Mouse (Mus musculus) embryonic facial prominence, embryonic 12.5 days (tissue): ENCODE results near the gene Krt6a. TPM values are rescaled to one million over a fixed set of nuclear protein-coding genes. Genes with fewer than 3 reads are reported as not detected.

Experiments
- ATAC-seq: fragments of 200-750 bp; cut with Nextera tagmentation; 2 replicates; pipeline ENCODE4 v1.8.0; 2017; ENCODE audit not compliant: insufficient number of reproducible peaks, insufficient read depth, low FRiP score, low TSS enrichment
- H3K27ac ChIP-seq: fragments of 300-500 bp; sonication (generic); 2 replicates; pipeline ENCODE4 v1.5.1; 2016; ENCODE audit warnings: mild to moderate bottlenecking
- H3K27me3 ChIP-seq: fragments of 300-500 bp; sonication (generic); 2 replicates; pipeline ENCODE4 v1.6.1; 2016; ENCODE audit warnings: mild to moderate bottlenecking, moderate library complexity
- H3K36me3 ChIP-seq: fragments of 300-500 bp; sonication (generic); 2 replicates; pipeline ENCODE4 v1.6.1; 2016; ENCODE audit warnings: mild to moderate bottlenecking
- H3K4me1 ChIP-seq: fragments of 300-500 bp; sonication (generic); 2 replicates; pipeline ENCODE4 v1.6.1; 2016
- H3K4me2 ChIP-seq: fragments of 300-500 bp; sonication (generic); replicated peaks from 2 replicates; pipeline ENCODE4 v1.6.1; 2016; ENCODE audit warnings: mild to moderate bottlenecking, moderate library complexity
- H3K4me3 ChIP-seq: fragments of 300-500 bp; sonication (generic); 2 replicates; pipeline ENCODE4 v1.5.1; 2016; ENCODE audit warnings: mild to moderate bottlenecking
- H3K9ac ChIP-seq: fragments of 300-500 bp; sonication (generic); 2 replicates; pipeline ENCODE4 v1.6.1; 2016; ENCODE audit warnings: mild to moderate bottlenecking, moderate library complexity
- H3K9me3 ChIP-seq: fragments of 300-500 bp; sonication (generic); 2 replicates; pipeline ENCODE4 v1.6.1; 2016; ENCODE audit warnings: mild to moderate bottlenecking, moderate library complexity
- WGBS: fragments of 180-500 bp; shearing (Covaris S2); methylation state at CpG from one replicate; pipeline ENCODE4 v1.1.7; 2016; 5-methylcytosine and 5-hydroxymethylcytosine counted together
- polyA plus RNA-seq: library from polyadenylated mRNA; unstranded; fragments of >200 nt; fragmentation: Nextera tagmentation; extraction: Ambion mirVana; gene quantifications from 2 replicates; pipeline ENCODE4 v1.2.1, GENCODE M21; 2016

Krt6a gene
- 1.4 and 1.6 TPM in 2 replicates for polyA plus RNA-seq

DNA sequence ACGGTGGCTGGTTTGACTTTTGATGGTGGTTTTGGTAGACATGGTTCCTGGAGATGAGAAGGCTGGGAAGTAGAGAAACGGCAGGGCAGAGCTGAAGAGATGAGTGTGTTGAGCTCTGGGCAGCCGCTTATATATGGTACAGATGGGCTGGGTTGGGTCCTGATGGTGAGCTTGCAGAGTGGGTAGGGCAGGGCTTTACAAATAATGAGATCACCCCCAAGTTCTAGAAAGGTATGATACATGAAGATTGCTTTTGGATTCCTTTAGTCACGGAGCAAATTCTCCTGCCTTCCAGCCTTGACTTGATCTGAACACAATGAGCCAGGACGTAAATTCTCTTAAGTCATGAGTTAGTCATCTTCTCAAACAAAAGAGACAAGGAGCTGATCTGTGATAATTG is at the start of gene Krt6a:
Gene Krt6a, minus strand, starts transcription at position 101 of the 400 bp plus-strand sequence.
- Histone ChIP-seq H3K4me3 (no peak within 1 kb of the TSS), H3K27me3 (no peaks in the 10 kb centered on the region), H3K4me1 (no peaks in the 10 kb centered on the region), H3K9me3 (no peaks in the 10 kb centered on the region), H3K4me2 (no peak within 1 kb of the TSS), H3K9ac (no peak within 1 kb of the TSS), H3K36me3 (no peaks in the 10 kb centered on the region), H3K27ac (no peak within 1 kb of the TSS)
- ATAC-seq = no peak
- WGBS = 81% methylated on average over 5 of the region's 5 CpGs

DNA sequence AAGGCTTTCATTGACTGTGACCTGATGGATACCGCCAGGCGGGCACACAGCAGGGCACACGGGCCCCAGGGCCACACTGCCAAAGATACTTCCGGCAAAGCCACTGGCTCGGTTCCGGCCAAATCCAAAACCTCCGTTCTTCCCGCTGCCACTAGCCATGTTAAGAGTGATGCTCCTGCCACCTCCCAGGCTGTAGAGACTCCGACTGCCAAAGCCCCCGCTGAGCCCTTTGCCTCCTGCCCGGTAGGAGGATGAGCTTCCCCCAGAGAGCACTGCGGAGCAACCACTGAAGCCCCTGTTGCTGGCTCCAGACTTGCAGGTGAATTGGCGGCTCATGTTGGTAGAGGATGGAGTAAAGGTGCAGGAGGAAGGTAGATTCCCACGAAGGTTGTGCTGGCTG is 48.6 kb upstream of the Krt6a start, which contains the start of gene Krt71:
Gene Krt71, minus strand, starts transcription at position 399 of the 400 bp plus-strand sequence.
- no peak for ATAC-seq
- Histone ChIP-seq H3K4me2 (no peak within 1 kb of the TSS), H3K27ac (no peak within 1 kb of the TSS), H3K9me3 (no peaks in the 10 kb centered on the region), H3K36me3 (no peaks in the 10 kb centered on the region), H3K4me3 (no peak within 1 kb of the TSS), H3K4me1 (no peaks in the 10 kb centered on the region), H3K9ac (no peak within 1 kb of the TSS), H3K27me3 (peaks cover 3% of the 10 kb centered on the region; the same call in 1 of the 2 replicates)
- WGBS = 52% methylated on average over 14 of the region's 14 CpGs

DNA sequence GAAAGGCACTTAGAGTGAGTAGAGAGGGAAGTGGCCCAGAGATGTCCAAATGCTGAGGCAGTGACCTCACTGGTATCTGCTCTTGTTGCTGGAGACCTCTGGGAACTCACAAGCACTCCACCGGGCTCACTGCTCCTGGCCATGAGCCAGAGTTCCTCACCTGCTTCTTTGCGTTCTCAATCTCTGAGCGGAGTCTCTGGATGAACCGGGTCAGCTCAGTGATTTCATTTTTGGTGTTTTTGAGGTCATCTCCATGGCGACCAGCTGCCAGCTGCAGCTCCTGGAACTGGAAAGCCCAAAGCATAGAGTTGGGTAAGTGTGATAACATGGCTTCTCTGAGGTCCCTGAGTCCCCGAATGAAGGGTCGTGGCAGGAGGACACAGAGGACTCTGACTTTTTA is 43.7 kb upstream of the Krt6a start:
- Histone ChIP-seq H3K4me3 (no peak overlapping the region), H3K27ac (no peak overlapping the region), H3K36me3 (no peaks in the 10 kb centered on the region), H3K4me1 (no peaks in the 10 kb centered on the region), H3K9ac (no peak overlapping the region), H3K27me3 (peaks cover 3% of the 10 kb centered on the region; the same call in 1 of the 2 replicates), H3K9me3 (no peaks in the 10 kb centered on the region), H3K4me2 (no peak overlapping the region)
- ATAC-seq = no peak
- WGBS = 69% methylated on average over 7 of the region's 7 CpGs

DNA sequence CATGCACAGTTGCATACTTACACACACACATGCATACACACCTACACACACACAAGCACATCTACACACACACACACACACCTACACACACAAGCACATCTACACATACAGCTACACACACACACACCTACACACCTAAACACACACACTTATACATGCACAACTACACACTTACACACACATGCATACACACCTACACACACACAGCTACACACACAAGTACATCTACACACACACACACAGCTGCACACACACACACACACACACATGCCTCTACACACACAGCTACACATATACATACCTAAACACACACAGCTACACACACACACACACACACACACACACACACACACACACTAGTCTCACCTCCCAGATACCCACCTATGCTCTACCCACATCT is 36.5 kb upstream of the Krt6a start:
- Histone ChIP-seq H3K27me3 (0 out of 2 replicates have a peak, but pooled peaks cover 3% of the 10 kb centered on the region), H3K4me2 (no peak overlapping the region), H3K9ac (no peak overlapping the region), H3K4me1 (no peaks in the 10 kb centered on the region), H3K36me3 (no peaks in the 10 kb centered on the region), H3K27ac (no peak overlapping the region), H3K4me3 (no peak overlapping the region), H3K9me3 (no peaks in the 10 kb centered on the region)
- no peak for ATAC-seq

DNA sequence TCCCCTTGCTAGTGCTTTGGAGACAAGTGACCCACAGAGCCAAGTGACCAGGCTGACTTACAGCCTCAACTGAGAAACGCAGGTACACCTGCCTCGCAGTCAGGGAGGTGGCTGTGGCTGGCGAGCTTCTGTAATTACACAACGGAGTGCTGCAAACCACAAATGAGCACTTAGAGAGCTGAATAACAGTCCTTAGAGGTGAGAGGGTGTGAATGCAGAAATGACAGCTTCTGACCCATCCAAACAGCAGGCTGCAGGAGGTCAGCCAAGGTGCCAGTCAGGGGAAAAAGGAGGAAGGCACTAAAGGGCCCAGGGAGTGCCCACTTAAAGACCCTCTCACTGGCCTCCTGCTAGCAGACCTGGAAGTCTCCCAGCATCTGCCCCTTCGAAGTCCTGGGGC is 30.6 kb upstream of the Krt6a start:
- 0 out of 2 replicates have a peak, but pooled peaks cover 3% of the 10 kb centered on the region for H3K27me3 ChIP-seq
- H3K4me3 ChIP-seq = no peak overlapping the region
- no peak overlapping the region for H3K27ac ChIP-seq
- no peaks in the 10 kb centered on the region for H3K4me1 ChIP-seq
- H3K36me3 ChIP-seq = no peaks in the 10 kb centered on the region
- 67% methylated on average over 5 of the region's 5 CpGs for WGBS
- no peak overlapping the region for H3K9ac ChIP-seq
- no peak overlapping the region for H3K4me2 ChIP-seq
- H3K9me3 ChIP-seq = no peaks in the 10 kb centered on the region
- ATAC-seq = no peak

DNA sequence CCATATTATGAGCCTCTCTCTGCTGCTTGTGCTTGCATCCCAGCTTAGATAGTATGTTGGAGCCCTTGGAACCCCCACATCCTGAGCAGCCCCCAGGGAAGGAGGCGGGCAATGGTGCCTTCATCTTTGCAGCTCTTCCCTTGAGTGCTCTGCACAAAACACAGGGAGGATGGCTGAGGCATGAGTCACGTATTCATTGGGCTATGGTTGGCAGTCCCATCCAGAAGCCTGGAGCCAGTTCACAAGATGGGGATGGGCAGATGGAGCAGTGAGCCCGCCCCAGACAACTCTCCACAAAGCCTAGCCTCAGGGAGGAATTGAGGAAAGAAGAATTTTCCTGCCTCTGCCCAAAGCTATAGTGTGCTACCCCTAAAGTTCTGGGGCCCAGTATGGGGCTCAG is 21.7 kb upstream of the Krt6a start:
- no peak for ATAC-seq
- no peak overlapping the region for H3K27ac ChIP-seq

DNA sequence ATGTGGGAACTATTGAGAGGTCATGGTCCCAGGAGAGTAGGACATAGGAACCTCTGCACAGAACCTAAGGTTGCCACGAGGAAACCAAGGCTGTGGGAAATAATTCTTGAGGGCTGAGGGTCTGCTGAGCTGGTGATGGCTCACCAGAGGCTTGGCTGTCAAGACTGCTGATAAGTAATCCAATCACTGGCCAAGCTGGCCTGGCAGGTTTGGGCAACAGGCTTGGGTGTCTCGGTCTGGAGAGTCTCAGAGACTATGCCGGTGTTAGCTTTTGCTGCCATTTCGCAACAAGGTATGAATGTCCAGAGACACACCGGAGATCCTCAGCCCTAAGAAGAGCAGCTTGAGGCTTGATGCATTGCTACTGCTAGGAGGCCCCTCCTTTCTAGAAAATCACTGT is 20.2 kb upstream of the Krt6a start:
- no peak overlapping the region for H3K4me2 ChIP-seq
- no peaks in the 10 kb centered on the region for H3K27me3 ChIP-seq
- H3K9ac ChIP-seq = no peak overlapping the region
- H3K4me1 ChIP-seq = no peaks in the 10 kb centered on the region
- no peak for ATAC-seq
- no peak overlapping the region for H3K4me3 ChIP-seq
- WGBS = 76% methylated on average over 5 of the region's 5 CpGs
- H3K36me3 ChIP-seq = no peaks in the 10 kb centered on the region
- H3K27ac ChIP-seq = 0 out of 2 replicates have a peak overlapping the region, but pooled peaks have one; percentile 30
- H3K9me3 ChIP-seq = no peaks in the 10 kb centered on the region

More for the DNA sequence above, 21.7 kb upstream of the Krt6a start:
- WGBS = 61% methylated on average over 3 of the region's 3 CpGs
- Histone ChIP-seq H3K27me3 (no peaks in the 10 kb centered on the region), H3K4me1 (no peaks in the 10 kb centered on the region), H3K36me3 (no peaks in the 10 kb centered on the region), H3K4me3 (no peak overlapping the region), H3K4me2 (no peak overlapping the region), H3K9ac (no peak overlapping the region), H3K9me3 (no peaks in the 10 kb centered on the region)

DNA sequence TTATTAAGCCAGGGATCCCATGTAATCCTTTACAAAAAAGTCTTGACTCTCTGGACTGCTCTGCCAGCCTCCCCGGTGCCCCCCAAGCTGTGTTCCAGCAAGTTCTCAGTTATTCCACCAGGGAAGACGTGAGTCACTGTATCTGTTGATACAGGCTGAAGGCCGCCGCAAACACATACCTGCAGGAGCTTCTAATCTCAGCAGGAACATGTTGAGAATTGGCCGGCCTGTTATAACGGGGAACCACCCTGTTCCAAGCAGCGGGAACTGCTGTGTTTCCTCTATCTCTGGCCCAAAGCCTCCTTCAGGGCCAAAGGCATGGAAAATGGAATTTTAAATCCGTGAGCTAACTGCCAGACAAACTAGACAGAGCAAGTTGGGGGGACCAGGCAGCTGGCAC is 19.6 kb upstream of the Krt6a start:
- Histone ChIP-seq H3K4me1 (no peaks in the 10 kb centered on the region), H3K27me3 (no peaks in the 10 kb centered on the region), H3K36me3 (no peaks in the 10 kb centered on the region), H3K4me2 (no peak overlapping the region), H3K9me3 (no peaks in the 10 kb centered on the region), H3K9ac (no peak overlapping the region), H3K4me3 (no peak overlapping the region), H3K27ac (no peak overlapping the region)
- 73% methylated on average over 8 of the region's 8 CpGs for WGBS
- ATAC-seq = no peak

DNA sequence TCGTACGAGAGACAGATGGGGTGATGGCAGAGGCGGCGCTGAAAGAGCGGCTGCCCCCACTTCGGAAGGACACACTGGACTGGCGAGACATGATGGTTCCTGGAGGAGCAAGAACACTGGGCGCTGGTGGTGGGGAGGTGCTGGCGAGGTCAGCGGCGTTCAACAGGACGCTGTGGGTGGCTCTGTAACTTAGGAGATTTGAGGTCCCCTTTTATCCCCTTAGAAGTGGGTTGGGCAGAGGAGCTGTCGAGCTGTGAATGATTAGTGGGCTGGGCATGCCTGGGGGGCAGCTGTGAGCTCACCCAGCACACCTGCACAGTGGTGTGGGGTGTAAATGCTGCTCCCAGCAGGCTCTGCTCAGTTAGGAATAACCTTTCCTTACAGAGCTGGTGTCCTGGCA is 18.6 kb upstream of the Krt6a start, which contains the start of gene Krt5:
Gene Krt5, minus strand, starts transcription at position 179 of the 400 bp plus-strand sequence.
- no peak within 1 kb of the TSS for H3K4me3 ChIP-seq
- WGBS = 71% methylated on average over 13 of the region's 13 CpGs
- no peaks in the 10 kb centered on the region for H3K4me1 ChIP-seq
- H3K4me2 ChIP-seq = no peak within 1 kb of the TSS
- no peaks in the 10 kb centered on the region for H3K9me3 ChIP-seq
- no peaks in the 10 kb centered on the region for H3K27me3 ChIP-seq
- no peaks in the 10 kb centered on the region for H3K36me3 ChIP-seq
- no peak for ATAC-seq
- H3K9ac ChIP-seq = no peak within 1 kb of the TSS
- H3K27ac ChIP-seq = no peak within 1 kb of the TSS

DNA sequence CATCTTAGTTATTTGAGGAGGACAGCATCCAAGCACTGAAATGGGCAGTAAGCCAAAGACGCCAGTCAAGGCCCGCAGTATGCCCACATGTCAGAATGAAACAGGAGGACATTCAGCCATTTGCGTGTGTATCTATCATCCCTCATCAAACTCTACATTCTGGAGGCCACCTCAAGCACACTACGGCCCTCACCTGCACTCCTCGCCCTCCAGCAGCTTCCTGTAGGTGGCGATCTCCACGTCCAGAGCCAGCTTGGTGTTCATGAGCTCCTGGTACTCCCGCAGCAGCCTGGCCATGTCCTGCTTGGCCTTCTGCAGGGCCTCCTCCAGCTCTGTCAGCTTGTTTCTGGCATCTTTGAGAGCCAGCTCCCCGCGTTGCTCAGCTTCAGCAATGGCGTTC is 14.6 kb upstream of the Krt6a start:
- 67% methylated on average over 11 of the region's 11 CpGs for WGBS

DNA sequence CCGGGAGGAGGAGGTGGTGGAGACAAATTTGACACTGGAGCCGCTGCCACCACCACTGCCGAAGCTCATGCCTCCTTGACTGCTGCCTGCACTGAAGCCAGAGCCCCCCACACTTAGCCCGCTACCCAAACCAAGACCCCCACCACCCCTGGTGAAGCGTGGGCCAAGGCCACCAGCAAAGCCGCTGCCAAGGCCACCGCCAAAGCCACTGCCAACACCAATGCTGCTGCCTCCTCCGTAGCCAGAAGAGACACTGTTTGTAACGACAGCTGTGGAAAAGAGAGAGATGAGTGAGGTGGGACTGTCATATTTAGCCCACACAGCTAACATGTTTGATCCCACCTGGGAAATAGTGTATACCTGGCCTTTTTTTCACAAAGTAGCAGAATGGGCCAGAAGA is 13.3 kb upstream of the Krt6a start:
- WGBS = 86% methylated on average over 9 of the region's 9 CpGs
- Histone ChIP-seq H3K36me3 (no peaks in the 10 kb centered on the region), H3K4me3 (no peak overlapping the region), H3K9ac (no peak overlapping the region), H3K9me3 (no peaks in the 10 kb centered on the region), H3K27ac (no peak overlapping the region), H3K4me2 (no peak overlapping the region), H3K27me3 (0 out of 2 replicates have a peak, but pooled peaks cover 2% of the 10 kb centered on the region), H3K4me1 (no peaks in the 10 kb centered on the region)
- ATAC-seq = no peak

More for the DNA sequence above, 14.6 kb upstream of the Krt6a start:
- Histone ChIP-seq H3K27me3 (no peaks in the 10 kb centered on the region), H3K4me2 (no peak overlapping the region), H3K9ac (no peak overlapping the region), H3K9me3 (no peaks in the 10 kb centered on the region), H3K4me3 (no peak overlapping the region), H3K27ac (no peak overlapping the region), H3K36me3 (no peaks in the 10 kb centered on the region), H3K4me1 (no peaks in the 10 kb centered on the region)
- ATAC-seq = no peak

DNA sequence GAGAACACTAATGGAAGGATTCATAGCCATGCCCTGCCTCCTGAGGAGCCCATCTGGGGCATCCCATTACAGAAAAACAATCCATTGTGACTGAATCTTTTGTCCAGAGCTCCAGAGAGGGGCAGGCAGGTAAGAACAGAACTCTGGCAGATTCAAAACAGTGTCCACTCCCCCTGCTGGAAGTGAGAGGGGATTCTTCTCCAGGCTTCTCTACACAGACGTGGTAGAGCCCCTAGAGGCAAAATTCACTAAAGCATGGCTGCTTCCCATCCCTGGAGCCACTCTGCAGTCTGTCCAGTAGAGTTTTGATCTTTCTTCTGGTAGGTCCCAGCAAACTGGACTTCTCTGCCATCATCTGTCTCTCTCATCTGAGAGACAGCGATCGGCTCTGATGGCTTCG is 10.0 kb upstream of the Krt6a start:
- no peak for ATAC-seq
- Histone ChIP-seq H3K4me3 (no peak overlapping the region), H3K36me3 (no peaks in the 10 kb centered on the region), H3K4me1 (no peaks in the 10 kb centered on the region), H3K9ac (no peak overlapping the region), H3K4me2 (no peak overlapping the region), H3K27me3 (0 out of 2 replicates have a peak, but pooled peaks cover 2% of the 10 kb centered on the region), H3K9me3 (no peaks in the 10 kb centered on the region), H3K27ac (no peak overlapping the region)
- 73% methylated on average over 4 of the region's 4 CpGs for WGBS
